Mouse (Mus musculus) frontal cortex, postnatal 36 days (tissue): ENCODE measurements around the gene Rxylt1.

Source experiments
- DNase-seq, 2 experiments: peaks; one replicate each; pipeline ENCODE4 v3.0.0; 2022; ENCODE audit warnings: low spot score in 2 of 2

Rxylt1 gene

GRCm38 (mm10) chr10:122096980-122097844 lies at the start of gene Rxylt1:
Gene Rxylt1 (minus strand): TSS chr10:122097371.
- DNase-seq, result peak; percentile 93

GRCm38 (mm10) chr10:122121290-122121970 lies 24.3 kb upstream of the Rxylt1 start:
- DNase-seq, result no peak

GRCm38 (mm10) chr10:122120500-122121289 lies 23.5 kb upstream of the Rxylt1 start:
- no peak for DNase-seq

- DNase-seq, result no peak
Observed at GRCm38 (mm10) chr10:122119451-122119850, 22.3 kb upstream of the Rxylt1 start.

- DNase-seq, result no peak
Observed at GRCm38 (mm10) chr10:122116636-122117035, 19.5 kb upstream of the Rxylt1 start.

- no peak for DNase-seq
Observed at GRCm38 (mm10) chr10:122106633-122107028, 9.5 kb upstream of the Rxylt1 start.

- no peak for DNase-seq
Observed at GRCm38 (mm10) chr10:122105889-122106632, 8.9 kb upstream of the Rxylt1 start.

GRCm38 (mm10) chr10:122105407-122105806 lies 8.2 kb upstream of the Rxylt1 start:
- DNase-seq, result peak; percentile 67 to 83

GRCm38 (mm10) chr10:122102675-122103074 lies 5.5 kb upstream of the Rxylt1 start:
- no peak for DNase-seq

- peak in 1 of 2 experiments; percentile 48 for DNase-seq
Observed at GRCm38 (mm10) chr10:122096462-122096979, 650 bp downstream of the Rxylt1 start.

- DNase-seq, result no peak
Observed at GRCm38 (mm10) chr10:122090472-122090871, 6.7 kb downstream of the Rxylt1 start.

- no peak for DNase-seq
Observed at GRCm38 (mm10) chr10:122081352-122081751, 15.8 kb downstream of the Rxylt1 start.

- DNase-seq, result no peak
Observed at GRCm38 (mm10) chr10:122069153-122069552, 28.0 kb downstream of the Rxylt1 start.

- DNase-seq, result no peak
Observed at GRCm38 (mm10) chr10:122055826-122056225, 41.3 kb downstream of the Rxylt1 start.

- DNase-seq, result no peak
Observed at GRCm38 (mm10) chr10:122054535-122054934, 42.6 kb downstream of the Rxylt1 start.

- peak; percentile 94 to 95 for DNase-seq
Observed at GRCm38 (mm10) chr10:122051831-122052230, 45.3 kb downstream of the Rxylt1 start.

GRCm38 (mm10) chr10:122047727-122048365 lies 49.3 kb downstream of the Rxylt1 start:
- DNase-seq, result peak; percentile 79 to 86

GRCm38 (mm10) chr10:122046904-122047726 lies 50.1 kb downstream of the Rxylt1 start, which contains the start of gene Srgap1:
Gene Srgap1 (minus strand): TSS chr10:122047315.
- DNase-seq, result peak; percentile 40 to 48

GRCm38 (mm10) chr10:122046511-122046903 lies 50.7 kb downstream of the Rxylt1 start:
- no peak for DNase-seq

GRCm38 (mm10) chr10:122045946-122046345 lies 51.2 kb downstream of the Rxylt1 start:
- no peak for DNase-seq
